Mouse (Mus musculus) brain, embryonic 14.5 days (tissue): ENCODE data around the gene Spty2d1. TPM values are rescaled to one million over a fixed set of nuclear protein-coding genes. Genes with fewer than 3 reads are reported as not detected.
A peak's percentile ranks its signal among the peaks of the same experiment; 100 is the strongest.

ENCODE experiments used
- DNase-seq: peaks from one replicate; pipeline ENCODE4 v3.0.0-alpha.2; 2011; ENCODE audit warnings: low read depth
- CTCF ChIP-seq: fragments of 200-500 bp; IDR thresholded peaks from 2 replicates; pipeline ENCODE4 v1.5.1; 2012; ENCODE audit warnings: inconsistent platforms, mild to moderate bottlenecking, moderate library complexity, borderline replicate concordance; ENCODE audit not compliant: insufficient read depth, insufficient read length; ENCODE audit errors: extremely low read depth
- POLR2A ChIP-seq: fragments of 200-500 bp; IDR thresholded peaks from 2 replicates; pipeline ENCODE4 v1.6.1; 2012; ENCODE audit warnings: mild to moderate bottlenecking, inconsistent platforms, borderline replicate concordance; ENCODE audit not compliant: poor library complexity, insufficient read depth, insufficient read length, severe bottlenecking; ENCODE audit errors: extremely low read depth
- polyA plus RNA-seq: library from polyadenylated mRNA; depleted of rRNA; stranded (reverse); fragments of >200 nt; gene quantifications from 2 replicates; pipeline ENCODE4 v1.2.3, GENCODE M21; 2012

The Spty2d1 gene
- polyA plus RNA-seq, 1 experiment, result 6.2 TPM

DNA sequence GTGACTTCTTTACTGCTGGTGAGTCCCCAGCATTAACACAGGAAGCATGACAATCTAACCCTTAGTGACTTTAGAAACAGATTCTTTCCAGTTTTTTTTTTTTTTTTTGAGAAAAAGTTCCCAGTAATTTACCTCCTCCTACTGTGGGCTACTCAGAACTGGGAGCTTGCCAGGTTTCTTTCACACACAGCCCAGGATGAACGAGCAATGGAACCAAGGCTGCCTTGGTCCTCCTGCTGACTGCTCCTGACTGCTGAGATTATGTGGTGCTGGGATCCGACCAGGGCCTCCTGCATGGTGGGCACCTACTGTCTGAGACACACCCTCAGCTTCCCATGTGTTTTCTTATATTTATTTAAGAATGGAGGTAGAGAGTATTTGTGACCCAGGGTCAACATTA, 21.1 kb downstream of the Spty2d1 start:
- DNase-seq, result no peak
- TF ChIP-seq POLR2A (no peak), CTCF (no peak)

DNA sequence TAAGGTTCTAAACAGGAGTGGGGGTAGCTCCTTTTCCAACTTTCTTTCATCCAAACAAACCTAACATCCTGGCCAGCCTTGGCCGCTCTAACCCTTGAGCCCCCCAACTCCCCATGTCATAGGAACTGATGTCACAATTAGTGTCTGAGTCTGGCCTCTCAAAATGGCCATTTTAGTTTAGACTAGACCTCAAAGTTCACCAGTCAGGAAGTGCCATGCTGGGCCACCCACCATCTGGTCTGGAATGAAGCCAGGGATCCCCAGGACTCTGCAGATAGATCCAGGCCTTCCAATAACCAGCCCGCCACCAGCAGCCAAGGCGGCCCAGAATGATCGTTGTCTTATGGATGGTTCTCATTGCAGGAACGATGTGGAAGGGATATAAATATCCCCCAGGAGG, 21.6 kb downstream of the Spty2d1 start:
- TF ChIP-seq CTCF (no peak), POLR2A (no peak)
- peak; percentile 43 for DNase-seq

DNA sequence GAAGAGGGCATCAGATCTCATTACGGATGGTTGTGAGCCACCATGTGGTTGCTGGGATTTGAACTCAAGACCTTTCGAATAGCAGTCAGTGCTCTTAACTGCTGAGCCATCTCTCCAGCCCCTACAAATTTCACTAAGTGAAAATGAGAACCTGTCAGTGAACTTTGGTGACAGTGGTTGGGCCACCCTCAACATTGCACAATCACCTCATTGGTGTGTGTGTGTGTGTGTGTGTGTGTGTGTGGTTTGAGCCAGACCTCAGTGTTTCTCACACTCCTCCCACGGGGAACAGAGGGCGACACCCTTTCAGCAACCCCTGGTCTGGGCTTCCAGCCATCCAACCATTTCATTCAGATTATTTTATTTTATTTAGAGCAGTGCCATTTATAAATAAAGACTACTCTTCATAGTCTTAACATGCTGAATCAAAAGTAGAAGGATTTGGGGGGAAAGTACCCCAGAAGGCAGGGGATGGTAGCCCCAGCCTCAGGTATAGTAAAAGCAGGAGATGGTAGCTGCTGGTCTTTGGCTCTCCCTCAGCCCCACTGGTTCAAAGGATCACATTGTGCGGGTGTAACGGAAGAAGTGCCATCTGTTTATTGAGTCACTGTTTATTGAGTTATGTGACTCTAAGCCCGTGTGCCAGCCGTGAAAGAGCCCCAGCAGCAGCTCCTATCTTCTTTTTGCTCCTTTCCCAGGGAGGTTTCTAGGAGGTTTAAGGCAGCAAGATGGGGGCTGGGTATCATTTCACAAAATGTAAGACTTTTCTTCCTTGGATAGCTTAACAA, 22.3 kb downstream of the Spty2d1 start:
- DNase-seq, result peak; percentile 26
- TF ChIP-seq CTCF, result no peak
- no peak for TF ChIP-seq POLR2A

DNA sequence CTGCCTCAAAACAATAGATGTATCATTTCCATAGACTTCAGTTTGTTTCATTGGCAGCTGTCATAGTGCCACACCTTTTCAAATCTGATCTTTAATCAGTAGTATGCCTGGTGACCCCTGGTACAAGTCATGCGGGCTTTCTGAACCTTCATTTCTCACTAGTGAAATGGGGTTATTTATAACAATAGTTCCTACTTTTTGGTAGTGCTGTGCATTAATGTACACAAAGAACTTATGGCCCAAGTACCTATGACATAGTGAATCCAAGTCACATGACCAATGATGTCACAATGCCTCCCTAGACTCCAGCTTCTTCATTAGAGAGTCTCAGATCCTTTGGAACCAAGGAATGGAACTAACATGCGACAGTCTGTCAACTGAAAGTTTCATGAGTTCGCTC, 24.9 kb downstream of the Spty2d1 start, which contains the start of gene Gm9999:
Gene Gm9999, plus strand, starts transcription at position 301 of the 400 bp plus-strand sequence.
- TF ChIP-seq CTCF (no peak), POLR2A (no peak)
- DNase-seq, result no peak

GRCm38 (mm10) chr7:46975456-46975855, 32.8 kb downstream of the Spty2d1 start:
- DNase-seq, result no peak
- TF ChIP-seq POLR2A (no peak), CTCF (no peak)

- DNase-seq, result no peak
- TF ChIP-seq CTCF (no peak), POLR2A (no peak)
Measured at GRCm38 (mm10) chr7:46974648-46975047, 33.6 kb downstream of the Spty2d1 start.

DNA sequence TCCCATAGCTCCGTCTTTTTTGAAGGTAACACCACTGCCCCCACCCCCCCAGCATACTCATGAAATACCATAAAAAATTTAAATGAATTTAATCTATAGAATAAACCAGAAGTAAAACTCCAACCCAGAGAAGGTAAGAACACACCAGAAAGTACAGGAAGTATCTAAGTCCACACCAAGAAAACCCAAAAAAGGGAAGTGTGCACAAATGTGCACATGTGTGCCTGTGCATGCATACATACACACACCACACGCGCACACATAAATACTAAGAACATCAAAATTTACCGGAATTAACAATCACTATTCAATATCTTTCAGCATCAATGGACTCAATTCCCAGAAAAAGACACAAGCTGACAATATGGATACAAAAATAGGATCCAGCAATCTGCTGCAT, 38.3 kb downstream of the Spty2d1 start:
- no peak for DNase-seq
- TF ChIP-seq POLR2A, result no peak
- no peak for TF ChIP-seq CTCF

DNA sequence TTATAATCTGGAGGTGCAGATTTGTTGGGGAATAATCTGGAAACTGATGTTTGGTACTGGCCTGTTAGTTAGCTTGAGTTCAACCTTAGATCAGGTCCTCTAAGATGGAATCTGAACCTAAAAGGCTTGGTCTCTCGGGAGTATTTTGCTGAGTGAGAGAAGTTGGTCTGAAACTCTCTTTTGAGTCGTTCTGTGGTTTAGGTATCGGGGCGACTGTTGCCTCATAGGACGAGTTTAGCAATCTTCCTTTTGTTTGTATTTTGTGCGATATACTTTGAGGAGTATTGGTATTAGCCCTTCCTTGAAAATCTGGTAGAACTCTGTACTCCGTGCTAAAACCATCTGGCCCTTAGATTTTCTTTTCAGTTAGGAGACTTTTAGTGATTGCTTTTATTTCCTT, 44.1 kb downstream of the Spty2d1 start:
- TF ChIP-seq POLR2A (no peak), CTCF (no peak)
- DNase-seq, result no peak

DNA sequence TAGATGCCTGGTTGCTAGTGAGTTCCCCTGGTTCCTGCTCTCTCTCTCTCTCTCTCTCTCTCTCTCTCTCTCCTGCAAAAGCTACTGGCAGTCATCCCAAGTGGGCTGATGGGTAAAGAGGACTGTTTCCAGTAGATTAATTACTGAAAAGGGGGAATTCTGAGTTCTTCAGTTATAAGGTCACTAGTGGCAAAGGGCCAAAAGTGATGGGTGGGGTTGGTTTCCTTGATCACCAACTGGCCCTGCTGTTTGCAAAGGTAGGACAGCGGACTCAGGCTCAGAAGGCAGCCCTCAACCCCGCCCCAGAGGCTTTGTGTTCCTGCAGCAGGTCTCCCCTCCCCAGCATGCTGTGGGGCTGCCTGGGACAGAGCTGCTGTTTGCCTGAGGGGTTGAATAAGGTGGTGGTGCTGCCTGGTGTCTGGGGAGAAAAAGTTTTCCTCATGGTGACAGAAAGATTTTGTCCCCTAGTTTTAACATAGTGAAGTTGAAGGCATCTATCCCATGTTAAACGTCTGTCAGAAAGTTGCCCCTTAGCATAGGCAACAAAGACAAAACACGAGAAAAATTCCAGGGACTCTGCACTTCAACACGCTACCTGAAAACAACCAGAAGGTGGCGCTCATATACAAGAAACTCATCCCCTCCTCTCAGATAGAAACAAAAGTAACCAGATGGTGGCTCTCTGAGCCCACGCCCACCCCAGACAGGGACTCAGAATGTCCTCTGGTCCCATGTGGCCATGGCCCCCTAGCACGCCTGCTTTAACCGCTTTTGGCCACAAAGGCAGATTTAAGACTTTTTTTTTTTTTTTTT, 45.2 kb downstream of the Spty2d1 start:
- TF ChIP-seq POLR2A, result no peak
- TF ChIP-seq CTCF, result peak; percentile 77

GRCm38 (mm10) chr7:46962132-46962531, 46.1 kb downstream of the Spty2d1 start:
- no peak for TF ChIP-seq CTCF
- no peak for TF ChIP-seq POLR2A

More for the DNA sequence above, 45.2 kb downstream of the Spty2d1 start:
- peak; percentile 94 for DNase-seq

GRCm38 (mm10) chr7:46960991-46961390, 47.2 kb downstream of the Spty2d1 start:
- TF ChIP-seq CTCF, result no peak
- TF ChIP-seq POLR2A, result no peak
- DNase-seq, result no peak

More at GRCm38 (mm10) chr7:46962132-46962531, 46.1 kb downstream of the Spty2d1 start:
- DNase-seq, result peak; percentile 72

DNA sequence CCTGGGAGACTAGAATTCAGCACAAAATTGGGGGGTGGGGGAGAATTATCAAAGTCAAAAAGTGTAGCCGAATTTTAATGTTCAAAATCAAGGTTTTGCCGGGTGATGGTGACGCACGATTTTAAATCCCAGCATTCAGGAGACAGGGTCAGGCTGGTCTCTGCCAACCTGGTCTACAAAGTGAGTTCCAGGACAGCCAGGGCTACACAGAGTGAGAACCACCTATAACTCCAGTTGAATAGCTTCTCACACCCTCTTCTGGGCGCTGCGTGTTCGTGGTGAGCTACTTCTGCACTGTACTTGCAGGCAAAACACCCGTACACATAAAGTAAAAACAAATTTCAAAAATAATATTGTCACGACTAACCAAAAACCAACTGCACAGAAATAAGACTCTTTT, 49.4 kb downstream of the Spty2d1 start:
- TF ChIP-seq POLR2A (no peak), CTCF (no peak)
- peak; percentile 9 for DNase-seq
